Mouse (Mus musculus) heart, adult 2 months (tissue): ENCODE results near the gene Pdcd5. TPM values are rescaled to one million over a fixed set of nuclear protein-coding genes. Genes with fewer than 3 reads are reported as not detected.

Experiments used
- DNase-seq, 2 experiments: peaks; one replicate each; pipeline ENCODE4 v3.0.0; 2021
- H3K27ac ChIP-seq: fragments of 200-600 bp; 2 replicates; pipeline ENCODE4 v1.8.1; 2022
- H3K27me3 ChIP-seq: fragments of 200-500 bp; 2 replicates; pipeline ENCODE4 v1.6.1; 2012; ENCODE audit warnings: mild to moderate bottlenecking, low read length, inconsistent platforms, mixed read lengths; ENCODE audit not compliant: control insufficient read depth, insufficient read depth
- H3K36me3 ChIP-seq: fragments of 200-500 bp; 2 replicates; pipeline ENCODE4 v1.6.1; 2012; ENCODE audit warnings: low read length, inconsistent platforms; ENCODE audit not compliant: control insufficient read depth, insufficient read depth
- H3K4me1 ChIP-seq: fragments of 200-500 bp; 2 replicates; pipeline ENCODE4 v1.6.1; 2011; ENCODE audit warnings: low read length; ENCODE audit not compliant: control insufficient read depth, insufficient read depth
- H3K4me3 ChIP-seq: fragments of 200-600 bp; 2 replicates; pipeline ENCODE4 v1.8.1; 2022
- H3K79me2 ChIP-seq: fragments of 200-500 bp; replicated peaks from 2 replicates; pipeline ENCODE4 v1.6.1; 2012; ENCODE audit warnings: mild to moderate bottlenecking, inconsistent platforms, low read length, moderate library complexity, mixed read lengths; ENCODE audit not compliant: control insufficient read depth, insufficient read depth
- H3K9ac ChIP-seq: fragments of 200-500 bp; 2 replicates; pipeline ENCODE4 v1.6.1; 2012; ENCODE audit warnings: low read depth, mild to moderate bottlenecking, control low read depth, inconsistent platforms, low read length, mixed read lengths
- CTCF ChIP-seq: fragments of 200-600 bp; IDR thresholded peaks from 2 replicates; pipeline ENCODE4 v1.8.1; 2022; ENCODE audit warnings: antibody characterized with exemption, mild to moderate bottlenecking, moderate library complexity
- EP300 ChIP-seq: fragments of 200-500 bp; IDR thresholded peaks from 2 replicates; pipeline ENCODE4 v1.6.1; 2011; ENCODE audit warnings: low read depth, low read length, control low read depth; ENCODE audit not compliant: insufficient read depth
- POLR2A ChIP-seq: fragments of 200-500 bp; IDR thresholded peaks from 2 replicates; pipeline ENCODE4 v1.6.1; 2011; ENCODE audit warnings: mild to moderate bottlenecking, low read depth, low read length, control low read depth; ENCODE audit not compliant: insufficient read depth
- WGBS: fragments of 180-500 bp; shearing (Covaris S2); methylation state at CpG from one replicate; pipeline ENCODE4 v1.1.7; 2018; 5-methylcytosine and 5-hydroxymethylcytosine counted together
- intact Hi-C: fragments of 180-260 bp; cut with DNase I; formaldehyde crosslinking; loops from one replicate; pipeline ENCODE4 v1.15.1; 2025
- polyA plus RNA-seq: library from polyadenylated mRNA; depleted of rRNA; stranded (reverse); fragments of >200 nt; gene quantifications from 2 replicates; pipeline ENCODE4 v1.2.3, GENCODE M21; 2012; rRNA removed
- total RNA-seq, 2 experiments: library from RNA; stranded (reverse); gene quantifications; 2 replicates each; pipeline ENCODE4 v1.2.3; 2021

The Pdcd5 gene
- total and polyA plus RNA-seq, 3 experiments: 48.6 to 118 (median 104) TPM

GRCm38 (mm10) chr7:35601106-35601505 lies 46.2 kb downstream of the Pdcd5 start:
- Histone ChIP-seq H3K9ac (no peak overlapping the region), H3K4me1 (no peaks in the 10 kb centered on the region), H3K27me3 (no peaks in the 10 kb centered on the region), H3K27ac (no peak overlapping the region), H3K4me3 (no peak overlapping the region), H3K36me3 (no peaks in the 10 kb centered on the region), H3K79me2 (no peaks in the 10 kb centered on the region)
- intact Hi-C loops: no loop called here
- no peak for DNase-seq
- 89% methylated on average over 6 of the region's 6 CpGs for WGBS
- TF ChIP-seq CTCF (no peak), EP300 (no peak), POLR2A (no peak)

GRCm38 (mm10) chr7:35600031-35600430 lies 47.3 kb downstream of the Pdcd5 start:
- DNase-seq: no peak
- 92% methylated on average over 10 of the region's 10 CpGs for WGBS
- Histone ChIP-seq H3K27ac (no peak overlapping the region), H3K27me3 (no peaks in the 10 kb centered on the region), H3K9ac (no peak overlapping the region), H3K79me2 (no peaks in the 10 kb centered on the region), H3K36me3 (no peaks in the 10 kb centered on the region), H3K4me3 (no peak overlapping the region), H3K4me1 (no peaks in the 10 kb centered on the region)
- TF ChIP-seq POLR2A (no peak), EP300 (no peak), CTCF (no peak)
- intact Hi-C loops: no loop called here

- H3K79me2 ChIP-seq: no peaks in the 10 kb centered on the region
- intact Hi-C loops: no loop called here
- H3K4me3 ChIP-seq: no peak overlapping the region
- DNase-seq: no peak
- 89% methylated on average over 9 of the region's 9 CpGs for WGBS
- no peaks in the 10 kb centered on the region for H3K36me3 ChIP-seq
- no peak overlapping the region for H3K27ac ChIP-seq
- H3K4me1 ChIP-seq: no peaks in the 10 kb centered on the region
- H3K27me3 ChIP-seq: no peaks in the 10 kb centered on the region
- TF ChIP-seq CTCF: no peak
- TF ChIP-seq EP300: no peak
- TF ChIP-seq POLR2A: no peak
- H3K9ac ChIP-seq: no peak overlapping the region
These were observed 47.8 kb downstream of the Pdcd5 start for GRCm38 (mm10) chr7:35599492-35599891.

DNA sequence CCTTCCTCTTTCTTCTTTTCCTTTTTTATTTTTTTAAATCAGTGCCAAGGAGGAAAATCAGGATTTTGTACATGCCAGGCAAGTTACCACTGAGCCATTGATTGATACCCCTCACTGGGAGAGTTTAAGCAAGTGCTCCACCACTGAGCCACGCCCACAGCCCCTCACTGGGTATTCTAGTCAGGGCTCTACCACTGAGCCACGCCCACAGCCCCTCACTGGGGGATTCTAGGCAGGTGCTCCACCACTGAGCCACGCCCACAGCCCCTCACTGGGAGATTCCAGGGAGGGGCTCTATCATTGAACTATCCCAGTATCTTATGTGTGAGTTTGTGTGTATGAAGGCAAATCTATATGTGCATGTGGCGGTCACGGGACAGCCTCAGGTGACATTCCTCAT lies 53.0 kb downstream of the Pdcd5 start:
- DNase-seq: no peak
- H3K9ac ChIP-seq: no peak overlapping the region
- 96% methylated on average over 5 of the region's 5 CpGs for WGBS
- H3K79me2 ChIP-seq: no peaks in the 10 kb centered on the region; the same call in 1 of the 2 replicates
- H3K36me3 ChIP-seq: no peaks in the 10 kb centered on the region
- no peak overlapping the region for H3K4me3 ChIP-seq
- no peak overlapping the region for H3K27ac ChIP-seq
- no peaks in the 10 kb centered on the region; the same call in 1 of the 2 replicates for H3K4me1 ChIP-seq
- intact Hi-C loops: no loop called here
- H3K27me3 ChIP-seq: no peaks in the 10 kb centered on the region
- no peak for TF ChIP-seq CTCF

Other genes starting within 250 kb of the Pdcd5 start
- not detected for gene Slc7a9, start 198.7 kb downstream of the Pdcd5 start, total RNA-seq
- not detected in 2 replicates for gene Slc7a9, start 198.7 kb downstream of the Pdcd5 start, polyA plus RNA-seq
- under 1 TPM in 1 of 2 experiments, not detected in 1; 0.27 TPM for gene Tdrd12, start 109.8 kb downstream of the Pdcd5 start, total RNA-seq
- not detected in 2 replicates for gene Tdrd12, start 109.8 kb downstream of the Pdcd5 start, polyA plus RNA-seq
- gene Nudt19, start 91.2 kb downstream of the Pdcd5 start, total RNA-seq: 10 to 100 TPM; 63.9 to 73.5 TPM
- 44.1 and 59.6 TPM in 2 replicates for gene Nudt19, start 91.2 kb downstream of the Pdcd5 start, polyA plus RNA-seq
- under 1 TPM; 0.05 TPM for gene Rgs9bp, start 61.9 kb downstream of the Pdcd5 start, total RNA-seq
- 0.06 TPM in 1 of 2 replicates, not detected in the other for gene Rgs9bp, start 61.9 kb downstream of the Pdcd5 start, polyA plus RNA-seq
- gene Ankrd27, start 61.3 kb downstream of the Pdcd5 start, total RNA-seq: 10 to 100 TPM; 12.5 to 13.7 TPM
- 10.6 and 13.2 TPM in 2 replicates for gene Ankrd27, start 61.3 kb downstream of the Pdcd5 start, polyA plus RNA-seq
- gene Dpy19l3, start 106.9 kb upstream of the Pdcd5 start, total RNA-seq: 1 to 10 TPM; 2.6 to 4.8 TPM
- gene Dpy19l3, start 106.9 kb upstream of the Pdcd5 start, polyA plus RNA-seq: 2.2 and 3.4 TPM in 2 replicates
- gene Zfp507, start 155.5 kb upstream of the Pdcd5 start, total RNA-seq: 10 to 100 TPM in 1 of 2 experiments, 1 to 10 TPM in 1; 9.4 to 11.2 TPM
- gene Zfp507, start 155.5 kb upstream of the Pdcd5 start, polyA plus RNA-seq: 3.7 and 5.7 TPM in 2 replicates